Mouse (Mus musculus) ES-Bruce4 (cell line): ENCODE results near the gene Elfn1. TPM values are rescaled to one million over a fixed set of nuclear protein-coding genes. Genes with fewer than 3 reads are reported as not detected.
A peak's percentile ranks its signal among the peaks of the same experiment; 100 is the strongest.

Experiments used
- H3K27ac ChIP-seq: 2 replicates; pipeline ENCODE4 v1.5.1; 2012; ENCODE audit warnings: low read length, inconsistent platforms; ENCODE audit not compliant: insufficient read depth
- H3K27me3 ChIP-seq: 2 replicates; pipeline ENCODE4 v1.6.1; 2012; ENCODE audit warnings: mild to moderate bottlenecking, low read length, inconsistent platforms; ENCODE audit not compliant: control insufficient read depth, poor library complexity, insufficient read depth, severe bottlenecking
- H3K36me3 ChIP-seq: 2 replicates; pipeline ENCODE4 v1.6.1; 2012; ENCODE audit warnings: inconsistent platforms, mild to moderate bottlenecking, low read length, moderate library complexity; ENCODE audit not compliant: control insufficient read depth, poor library complexity, insufficient read depth, severe bottlenecking
- H3K4me1 ChIP-seq: one replicate; pipeline ENCODE4 v1.8.1; 2011; ENCODE audit warnings: low read length; ENCODE audit not compliant: control insufficient read depth, insufficient read depth
- H3K4me3 ChIP-seq: 2 replicates; pipeline ENCODE4 v1.5.1; 2011; ENCODE audit warnings: low read depth, mild to moderate bottlenecking, low read length
- H3K9ac ChIP-seq: 2 replicates; pipeline ENCODE4 v1.6.1; 2012; ENCODE audit warnings: low read depth, mild to moderate bottlenecking, inconsistent platforms; ENCODE audit not compliant: poor library complexity, severe bottlenecking
- H3K9me3 ChIP-seq: replicated peaks from 2 replicates; pipeline ENCODE4 v1.6.1; 2012; ENCODE audit warnings: mild to moderate bottlenecking, low read length, inconsistent platforms; ENCODE audit not compliant: control insufficient read depth, poor library complexity, insufficient read depth, severe bottlenecking
- CTCF ChIP-seq: IDR thresholded peaks from one replicate; pipeline ENCODE4 v1.8.1; 2011; ENCODE audit warnings: low read depth, low read length
- EP300 ChIP-seq: IDR thresholded peaks from 2 replicates; pipeline ENCODE4 v1.6.1; 2011; ENCODE audit warnings: low read depth, low read length; ENCODE audit not compliant: insufficient read depth
- POLR2A ChIP-seq: IDR thresholded peaks from one replicate; pipeline ENCODE4 v1.8.1; 2011; ENCODE audit warnings: low read length; ENCODE audit not compliant: insufficient read depth
- polyA plus RNA-seq: library from polyadenylated mRNA; stranded (reverse); fragments of >200 nt; gene quantifications from 2 replicates; pipeline ENCODE4 v1.2.4, GENCODE M21; 2011; ENCODE audit warnings: low read depth; ENCODE audit not compliant: missing spikeins, insufficient read depth, insufficient read length

The Elfn1 gene
- polyA plus RNA-seq, 1 experiment = 0.15 TPM

DNA sequence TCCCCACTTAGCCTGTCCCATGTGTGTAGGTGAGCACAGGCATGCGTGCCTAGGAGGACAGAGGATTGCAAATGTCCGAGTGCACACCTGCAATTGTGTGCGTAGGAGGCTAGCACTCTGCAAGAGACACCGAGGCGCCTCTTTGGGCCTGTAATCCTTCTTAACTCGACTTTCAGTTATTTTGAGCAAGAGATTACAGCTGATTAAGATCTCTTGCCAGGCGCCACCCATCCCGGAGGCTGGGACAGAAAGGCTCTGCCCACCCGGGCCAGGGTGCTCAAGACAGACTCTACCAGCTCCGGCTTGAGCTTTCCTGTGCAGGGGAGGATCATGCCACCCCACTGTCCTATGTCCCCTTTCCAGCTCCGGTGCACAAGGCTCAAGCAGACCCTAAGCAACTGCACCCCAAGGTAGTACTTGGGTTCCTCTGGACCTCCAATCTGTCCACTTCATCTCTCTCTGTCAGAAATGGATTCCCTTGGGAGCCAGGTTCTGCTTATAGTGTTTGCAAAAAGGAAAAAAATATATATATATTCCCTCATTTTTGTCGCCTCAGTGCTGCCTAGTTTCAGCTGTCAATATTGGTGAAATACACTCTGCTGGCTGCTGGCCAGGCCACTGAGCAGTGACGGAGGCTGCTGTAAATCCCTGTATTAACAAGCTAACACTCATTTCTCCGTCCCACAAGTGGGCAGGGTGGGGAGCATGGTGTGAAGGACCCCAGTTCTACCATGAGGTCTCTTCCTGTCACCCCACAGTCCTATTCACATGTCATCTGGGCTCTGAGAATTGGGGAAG lies 61.6 kb downstream of the Elfn1 start:
- H3K9me3 ChIP-seq = no peaks in the 10 kb centered on the region
- H3K9ac ChIP-seq = no peak overlapping the region
- TF ChIP-seq EP300 = no peak
- no peak for TF ChIP-seq CTCF
- no peak for TF ChIP-seq POLR2A
- H3K27ac ChIP-seq = no peak overlapping the region
- no peaks in the 10 kb centered on the region for H3K27me3 ChIP-seq
- H3K36me3 ChIP-seq = no peaks in the 10 kb centered on the region
- H3K4me1 ChIP-seq = peaks cover 1% of the 10 kb centered on the region
- H3K4me3 ChIP-seq = no peak overlapping the region

DNA sequence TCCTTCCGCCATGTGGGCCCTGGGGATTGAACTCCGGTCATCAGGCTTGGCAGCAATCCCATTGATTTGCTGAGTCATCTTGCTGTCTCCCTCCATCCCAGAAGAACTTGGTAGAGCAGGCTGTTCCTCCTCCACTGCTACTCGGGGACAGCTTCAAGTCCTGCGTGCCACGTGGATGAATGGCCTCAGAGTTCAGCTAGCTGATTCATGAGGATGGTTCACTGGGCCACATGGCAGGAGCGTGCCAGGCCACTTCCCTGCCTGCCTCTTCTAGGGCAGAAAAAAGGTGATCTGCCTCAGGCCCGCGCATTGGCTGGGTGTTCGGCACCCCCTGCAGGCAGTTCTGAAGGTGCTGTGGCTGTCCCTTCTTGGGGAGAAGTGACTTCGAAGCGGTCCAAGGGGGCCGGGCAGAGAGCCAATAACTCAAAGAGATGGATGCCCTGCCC lies 62.5 kb downstream of the Elfn1 start:
- Histone ChIP-seq H3K9me3 (no peaks in the 10 kb centered on the region), H3K9ac (no peak overlapping the region), H3K27ac (no peak overlapping the region), H3K4me1 (peaks cover 1% of the 10 kb centered on the region), H3K27me3 (no peaks in the 10 kb centered on the region), H3K36me3 (no peaks in the 10 kb centered on the region), H3K4me3 (no peak overlapping the region)
- TF ChIP-seq CTCF (peak; percentile 52), EP300 (no peak)

DNA sequence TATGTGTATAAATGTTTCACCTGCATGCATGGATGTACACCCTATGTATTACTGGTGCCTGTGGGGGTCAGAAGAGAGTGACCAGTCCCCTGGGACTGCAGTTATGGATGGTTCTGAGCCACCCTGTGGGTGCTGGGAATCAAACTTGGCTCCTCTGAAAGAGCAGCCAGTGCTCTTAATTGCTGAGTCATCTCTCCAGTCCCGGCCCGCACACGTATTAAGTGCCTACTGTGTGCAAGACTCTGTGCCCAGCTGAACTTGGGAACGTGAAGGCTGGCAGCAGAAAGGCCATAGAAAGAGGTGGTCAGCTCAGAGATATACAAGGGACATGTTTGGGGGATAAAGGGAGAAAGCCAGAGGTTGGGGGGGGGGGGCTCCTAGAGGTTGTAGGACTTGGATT lies 68.8 kb downstream of the Elfn1 start:
- Histone ChIP-seq H3K27ac (no peak overlapping the region), H3K9ac (no peak overlapping the region), H3K4me1 (no peaks in the 10 kb centered on the region), H3K4me3 (no peak overlapping the region), H3K36me3 (no peaks in the 10 kb centered on the region), H3K27me3 (no peaks in the 10 kb centered on the region), H3K9me3 (no peaks in the 10 kb centered on the region)
- TF ChIP-seq POLR2A (no peak), EP300 (no peak), CTCF (no peak)

DNA sequence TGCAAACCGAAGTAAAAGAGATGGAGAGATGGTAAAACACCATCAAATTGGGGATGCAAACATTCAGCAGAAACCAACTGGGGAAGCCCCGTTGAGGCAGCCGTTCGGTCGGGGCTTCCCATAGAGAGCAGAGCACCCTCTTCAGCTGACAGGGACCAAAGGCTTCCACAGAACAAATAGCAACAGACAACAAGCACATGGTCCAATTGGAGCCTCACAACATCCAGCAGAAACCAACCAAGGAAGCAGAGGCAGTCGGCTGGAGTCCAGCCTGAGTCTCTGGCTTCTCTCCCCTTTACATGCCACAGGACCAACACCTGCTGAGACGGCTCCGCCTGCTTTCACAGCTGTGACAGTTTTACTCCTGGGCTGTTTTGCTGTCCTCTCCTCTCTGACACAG lies 69.7 kb downstream of the Elfn1 start:
- no peaks in the 10 kb centered on the region for H3K4me1 ChIP-seq
- TF ChIP-seq CTCF (no peak), POLR2A (no peak), EP300 (no peak)
- H3K9ac ChIP-seq = no peak overlapping the region
- H3K36me3 ChIP-seq = no peaks in the 10 kb centered on the region
- H3K27ac ChIP-seq = no peak overlapping the region
- H3K27me3 ChIP-seq = no peaks in the 10 kb centered on the region
- no peaks in the 10 kb centered on the region for H3K9me3 ChIP-seq
- H3K4me3 ChIP-seq = no peak overlapping the region

DNA sequence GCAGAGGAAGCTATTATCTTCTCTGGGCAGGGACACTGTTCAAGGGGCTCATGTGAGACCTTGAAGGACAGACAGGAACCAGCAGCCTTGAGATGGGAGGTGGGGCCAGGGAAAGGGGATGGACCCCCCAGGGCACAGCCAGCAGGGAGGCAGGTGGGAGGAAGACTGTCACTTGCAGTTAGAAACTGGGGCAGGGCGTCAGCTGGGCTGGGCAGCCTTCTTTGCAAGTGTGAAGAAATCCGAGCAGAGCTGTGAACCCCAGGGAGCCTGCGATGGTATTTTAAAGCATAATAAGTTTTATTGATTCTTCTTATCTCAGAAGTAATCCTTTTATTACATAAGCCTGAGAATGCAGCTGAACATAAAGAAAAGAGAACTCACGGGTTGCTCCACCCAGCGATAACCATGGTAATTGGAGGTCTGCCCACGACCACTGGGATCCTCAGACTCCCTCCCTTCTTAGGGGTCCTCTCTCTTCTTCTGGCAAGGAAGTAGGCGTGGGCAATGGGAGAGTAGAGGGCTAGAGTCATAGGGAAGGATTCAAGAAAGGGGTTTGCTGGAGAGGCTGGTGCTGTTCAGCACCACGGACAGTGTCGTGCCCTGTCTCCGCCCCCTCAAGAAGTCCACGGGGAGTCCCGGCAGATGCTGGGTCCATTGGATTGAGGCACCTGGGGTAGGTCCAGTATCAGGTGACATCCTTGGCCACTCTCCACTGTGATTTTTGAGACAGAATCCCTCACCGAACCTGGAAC lies 71.0 kb downstream of the Elfn1 start:
- Histone ChIP-seq H3K27me3 (no peaks in the 10 kb centered on the region), H3K4me1 (no peaks in the 10 kb centered on the region), H3K9ac (no peak overlapping the region), H3K27ac (no peak overlapping the region), H3K9me3 (no peaks in the 10 kb centered on the region), H3K4me3 (no peak overlapping the region), H3K36me3 (no peaks in the 10 kb centered on the region)
- TF ChIP-seq EP300 (no peak), POLR2A (no peak), CTCF (no peak)

DNA sequence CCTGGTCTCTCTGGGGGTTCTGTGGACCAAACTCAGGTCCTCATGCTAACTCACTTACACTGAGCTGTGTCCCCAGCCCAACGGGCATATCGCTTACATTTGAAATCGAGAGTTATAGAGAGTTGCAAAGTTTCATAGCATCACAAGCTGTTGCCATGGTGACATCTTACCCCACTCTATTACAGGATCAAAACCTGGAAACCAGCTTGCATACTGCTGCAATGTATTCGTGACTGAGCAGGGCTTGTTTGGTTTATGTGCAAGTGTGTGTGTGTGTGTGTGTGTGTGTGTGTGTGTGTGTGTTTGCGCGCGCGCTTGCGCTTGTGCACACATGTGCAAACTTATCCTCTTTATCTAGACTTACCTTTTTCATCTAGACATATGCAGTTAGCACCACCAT lies 71.6 kb downstream of the Elfn1 start:
- TF ChIP-seq POLR2A (no peak), CTCF (no peak)
- no peaks in the 10 kb centered on the region for H3K27me3 ChIP-seq
- H3K4me3 ChIP-seq = no peak overlapping the region
- H3K9me3 ChIP-seq = no peaks in the 10 kb centered on the region
- H3K9ac ChIP-seq = no peak overlapping the region
- H3K36me3 ChIP-seq = no peaks in the 10 kb centered on the region
- H3K4me1 ChIP-seq = no peaks in the 10 kb centered on the region
- no peak overlapping the region for H3K27ac ChIP-seq
